Mouse (Mus musculus): Measurements from ENCODE around the gene Mgst2.

Mgst2 gene

DNA sequence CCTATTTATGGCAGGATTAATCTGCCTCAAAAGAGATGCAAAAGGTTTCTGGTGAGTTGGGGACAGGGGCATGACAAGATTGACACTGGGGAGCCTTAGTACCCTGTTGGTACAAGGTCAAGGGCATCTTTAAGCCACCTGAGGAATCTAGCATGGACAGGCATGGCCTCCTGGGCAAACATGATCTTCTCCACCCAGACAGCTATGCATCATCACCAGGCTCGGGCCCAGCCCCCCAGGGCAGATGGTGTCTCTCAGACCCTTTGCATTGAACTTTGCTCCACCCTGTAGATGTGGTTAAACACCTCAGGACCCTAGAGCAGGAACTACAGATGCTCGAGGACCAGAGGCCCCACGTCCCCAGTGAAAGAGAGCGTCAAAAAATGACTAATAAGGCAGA is at the start of gene Mgst2:
TSS of gene Mgst2 (plus strand) at position 301 of the 400 bp plus-strand sequence.
- peak in 1 of 2 experiments; percentile 32 for DNase-seq (ENCODE audit: inconsistent age in 2 of 2, low spot score in 1 of 2)

- peak; percentile 88 to 93 for DNase-seq (ENCODE audit: inconsistent age in 2 of 2, low spot score in 1 of 2)
Measured at GRCm38 (mm10) chr3:51611972-51612371, 48.2 kb upstream of the Mgst2 start.

GRCm38 (mm10) chr3:51612398-51613356 is 47.5 kb upstream of the Mgst2 start:
- DNase-seq (ENCODE audit: inconsistent age in 2 of 2, low spot score in 1 of 2) = peak in 1 of 2 experiments; percentile 37

DNA sequence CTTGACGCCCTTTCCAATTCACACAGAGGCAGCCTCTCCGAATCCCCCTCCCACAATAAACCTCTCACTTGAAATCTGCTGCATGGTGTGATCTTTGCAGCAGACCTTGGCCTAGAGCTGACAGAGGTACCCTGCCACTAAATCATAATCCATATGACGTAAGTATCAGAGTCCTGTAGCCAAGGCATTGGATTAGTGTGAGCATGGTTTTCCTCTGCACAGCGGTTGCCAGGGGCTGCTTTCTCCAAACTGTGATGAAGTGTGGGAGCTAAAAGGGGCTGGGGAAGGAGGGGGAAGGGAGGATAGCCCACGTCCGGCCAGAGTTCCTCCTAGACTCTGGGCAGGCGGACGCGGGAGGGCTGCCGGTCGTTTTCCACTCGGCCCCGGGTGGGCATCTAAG is 45.9 kb upstream of the Mgst2 start:
- DNase-seq (ENCODE audit: inconsistent age in 2 of 2, low spot score in 1 of 2) = peak in 1 of 2 experiments; percentile 32

- DNase-seq (ENCODE audit: inconsistent age in 2 of 2, low spot score in 1 of 2) = no peak
Measured at GRCm38 (mm10) chr3:51623956-51624355, 36.2 kb upstream of the Mgst2 start.

GRCm38 (mm10) chr3:51627741-51628140 is 32.4 kb upstream of the Mgst2 start:
- DNase-seq (ENCODE audit: inconsistent age in 2 of 2, low spot score in 1 of 2) = peak; percentile 71 to 89

DNA sequence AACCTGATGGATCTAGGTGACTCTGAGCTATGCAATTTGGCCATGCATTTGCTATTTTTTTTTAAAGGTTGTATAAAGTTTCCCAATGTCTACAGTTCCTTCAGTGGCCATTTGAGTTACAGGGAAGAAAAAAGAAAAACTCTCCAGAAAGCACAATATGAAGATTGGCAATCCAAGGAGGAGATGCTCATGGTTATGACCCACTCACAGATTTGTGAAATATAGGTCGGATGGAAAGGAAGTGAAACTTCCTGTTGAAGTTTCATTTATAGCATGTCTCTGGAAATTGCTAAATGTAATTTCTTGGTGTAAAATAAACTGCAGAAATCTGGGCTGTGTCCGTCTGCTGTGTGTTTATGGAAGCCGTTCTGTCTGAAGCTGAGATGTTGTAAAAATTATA is 31.2 kb upstream of the Mgst2 start:
- no peak for DNase-seq (ENCODE audit: inconsistent age in 2 of 2, low spot score in 1 of 2)

DNA sequence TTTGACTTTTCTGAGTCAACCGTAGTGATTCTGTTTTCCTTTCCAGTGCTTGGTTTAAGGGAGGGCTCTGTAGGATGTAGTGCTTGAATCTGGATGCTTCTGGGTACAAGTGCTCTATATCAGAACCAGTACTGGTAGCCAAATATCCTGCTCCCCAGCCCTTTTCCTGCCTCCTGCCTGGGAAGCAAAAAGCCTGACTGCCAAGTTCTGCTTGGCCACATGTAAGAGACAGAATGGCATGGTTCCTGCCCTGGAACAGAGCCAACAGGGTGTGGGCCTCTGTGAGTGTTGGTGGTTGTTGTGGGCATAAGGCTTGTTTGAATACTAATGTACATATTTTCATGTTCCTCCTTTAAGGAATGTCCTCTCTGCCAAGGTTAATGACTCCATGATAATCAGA is 29.4 kb upstream of the Mgst2 start:
- DNase-seq (ENCODE audit: inconsistent age in 2 of 2, low spot score in 1 of 2) = no peak

DNA sequence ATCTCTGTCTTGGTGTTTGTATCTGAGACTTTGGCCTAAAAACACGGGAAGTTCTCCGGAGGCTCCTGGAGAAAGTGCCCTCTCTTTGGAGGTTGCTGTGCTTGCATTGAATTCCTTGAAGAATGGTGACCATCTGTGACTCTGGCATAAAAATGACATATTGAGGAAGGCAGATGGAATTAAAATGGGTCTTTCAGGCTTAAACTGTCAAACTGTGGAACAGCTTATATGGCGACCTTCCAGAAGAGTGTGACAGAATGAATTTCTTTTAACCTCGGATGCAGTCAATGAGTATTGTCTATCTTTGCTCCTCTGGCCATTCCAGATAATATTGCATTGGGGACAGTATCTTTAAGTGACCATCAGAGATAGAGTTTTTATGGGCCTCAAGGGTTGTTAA is 28.2 kb upstream of the Mgst2 start:
- no peak for DNase-seq (ENCODE audit: inconsistent age in 2 of 2, low spot score in 1 of 2)

DNA sequence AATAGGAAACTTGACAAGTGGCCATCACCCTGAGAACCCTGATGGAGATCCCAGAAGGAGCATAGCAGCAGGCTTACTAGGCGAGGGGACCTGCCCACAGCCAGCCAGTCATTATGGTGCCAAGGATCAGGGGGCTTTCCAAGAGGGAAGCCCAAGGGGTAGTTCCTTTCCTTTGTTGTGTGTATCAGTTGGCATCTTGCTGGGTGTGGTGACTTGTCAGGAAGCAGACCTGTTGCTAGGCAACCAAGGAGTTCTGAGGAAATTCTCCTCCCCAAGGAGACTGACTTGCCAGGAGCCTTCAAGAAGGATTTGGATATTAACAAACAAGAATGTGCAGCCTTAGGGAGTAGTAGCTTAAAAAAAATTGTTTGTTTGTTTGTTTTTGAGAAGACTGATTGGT is 25.7 kb upstream of the Mgst2 start:
- DNase-seq (ENCODE audit: inconsistent age in 2 of 2, low spot score in 1 of 2) = peak in 1 of 2 experiments; percentile 43

- DNase-seq (ENCODE audit: inconsistent age in 2 of 2, low spot score in 1 of 2) = no peak
Measured at GRCm38 (mm10) chr3:51635960-51636359, 24.2 kb upstream of the Mgst2 start.

DNA sequence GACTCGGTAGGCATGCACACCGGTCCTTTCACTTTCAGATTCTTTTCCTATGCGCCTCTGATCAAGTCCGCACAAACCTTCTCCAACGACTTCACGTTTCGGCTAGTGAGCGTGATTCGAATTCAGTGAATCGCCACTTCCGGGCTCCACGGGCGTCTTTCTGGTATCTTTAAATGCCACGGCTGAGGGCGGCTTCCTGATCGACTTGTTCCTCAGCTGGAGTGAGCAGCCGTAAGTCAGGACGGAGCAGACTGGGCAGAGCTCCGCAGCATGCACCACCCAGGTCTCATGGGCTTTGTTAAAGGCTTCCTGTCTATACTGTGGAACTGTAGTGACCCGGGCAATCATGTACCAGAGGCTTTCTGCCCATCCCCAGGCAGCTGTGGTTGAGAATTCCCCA is 23.5 kb upstream of the Mgst2 start:
- peak in 1 of 2 experiments; percentile 35 for DNase-seq (ENCODE audit: inconsistent age in 2 of 2, low spot score in 1 of 2)

DNA sequence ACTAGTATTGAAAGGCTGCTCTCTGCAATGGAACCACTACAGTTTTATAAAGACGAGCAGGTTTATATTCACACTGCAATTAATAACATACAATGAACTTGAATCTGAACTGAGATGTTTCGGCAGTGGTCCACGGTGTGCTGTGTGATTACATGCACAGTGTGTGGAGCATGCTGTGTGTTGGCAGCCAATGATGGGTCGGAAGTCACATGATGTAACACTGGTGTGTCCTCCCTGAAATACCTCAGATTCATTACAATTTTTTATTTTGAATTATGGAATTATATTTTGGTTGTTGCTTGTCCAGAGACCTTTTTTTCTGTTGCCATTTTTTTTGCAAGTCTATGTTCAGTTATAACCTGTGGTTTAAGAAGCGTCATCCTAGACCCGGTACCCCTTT is 22.8 kb upstream of the Mgst2 start:
- DNase-seq (ENCODE audit: inconsistent age in 2 of 2, low spot score in 1 of 2) = no peak

DNA sequence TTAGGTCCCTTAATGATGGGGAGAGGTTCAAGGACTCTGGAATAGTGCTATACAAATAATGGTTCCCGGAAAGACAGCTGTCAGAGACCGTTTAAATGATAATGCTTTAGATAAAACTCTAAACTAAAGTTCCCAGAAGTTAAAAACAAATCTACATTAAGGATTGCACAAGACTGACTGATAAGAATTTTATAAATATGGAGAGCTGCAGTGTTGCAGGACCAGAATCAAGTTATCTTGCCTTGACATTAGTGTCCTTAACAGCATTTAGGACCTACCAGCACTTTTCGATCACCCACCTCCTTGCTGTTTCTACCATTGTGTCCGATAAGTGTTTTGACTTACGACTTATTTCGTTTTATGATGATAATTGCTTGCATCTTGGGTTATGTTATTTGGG is 21.9 kb upstream of the Mgst2 start:
- DNase-seq (ENCODE audit: inconsistent age in 2 of 2, low spot score in 1 of 2) = no peak

DNA sequence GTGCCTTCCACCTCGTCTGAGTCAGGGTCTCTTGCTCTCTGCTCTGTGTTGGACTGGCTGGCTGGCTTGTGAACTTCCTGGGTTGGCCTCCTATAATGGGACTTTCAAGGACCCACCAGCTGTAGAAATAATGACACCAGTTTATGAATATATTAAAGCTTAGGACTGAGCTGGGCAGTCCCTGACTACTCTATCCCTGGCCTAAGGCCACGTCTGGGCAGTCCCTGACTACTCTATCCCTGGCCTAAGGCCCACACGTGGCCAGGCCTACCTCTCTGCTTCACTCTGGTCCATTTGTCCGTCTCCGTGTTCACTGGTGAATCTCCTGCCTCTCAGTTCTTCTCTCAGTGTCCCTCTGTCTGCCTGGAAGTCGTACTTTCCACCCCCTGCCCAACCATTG is 14.7 kb upstream of the Mgst2 start:
- no peak for DNase-seq (ENCODE audit: inconsistent age in 2 of 2, low spot score in 1 of 2)

DNA sequence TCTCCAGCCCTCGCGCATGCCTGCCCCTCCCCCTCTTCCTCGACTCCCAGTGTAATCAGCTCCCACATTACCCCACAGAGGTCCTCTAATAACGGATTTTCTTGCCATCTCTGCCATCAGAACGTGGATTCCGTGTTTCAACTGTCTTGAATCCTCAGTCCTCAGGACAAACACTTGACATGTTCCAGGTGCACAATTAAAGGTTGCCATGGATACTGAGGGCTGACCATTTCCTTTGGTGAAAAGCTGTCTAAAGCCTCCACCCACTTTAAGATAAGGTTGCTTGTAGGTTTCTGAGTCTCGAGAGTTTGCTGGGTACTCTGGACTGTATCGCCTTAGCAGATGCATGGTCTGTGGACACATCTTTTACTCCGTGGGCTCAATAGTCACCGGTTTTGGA is 13.9 kb upstream of the Mgst2 start:
- no peak for DNase-seq (ENCODE audit: inconsistent age in 2 of 2, low spot score in 1 of 2)

DNA sequence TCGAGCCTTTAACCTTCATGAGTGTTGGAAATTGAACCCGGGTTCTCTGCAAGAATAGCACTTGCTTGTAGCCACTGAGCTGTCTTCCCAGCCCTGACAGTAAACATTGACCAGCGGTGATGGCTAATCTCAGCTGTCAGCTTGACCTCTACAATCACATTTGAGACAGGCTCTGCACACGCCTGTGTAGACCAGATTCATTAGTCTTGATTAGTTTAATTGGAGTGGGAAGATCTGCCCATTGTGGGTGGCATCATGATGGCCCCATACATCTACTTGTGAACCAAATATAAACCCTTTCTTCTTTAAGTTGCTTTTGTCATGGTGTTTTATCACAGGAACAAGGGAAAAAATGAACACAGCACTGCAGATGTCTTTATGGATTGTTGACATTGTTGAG is 12.8 kb upstream of the Mgst2 start:
- no peak for DNase-seq (ENCODE audit: inconsistent age in 2 of 2, low spot score in 1 of 2)

DNA sequence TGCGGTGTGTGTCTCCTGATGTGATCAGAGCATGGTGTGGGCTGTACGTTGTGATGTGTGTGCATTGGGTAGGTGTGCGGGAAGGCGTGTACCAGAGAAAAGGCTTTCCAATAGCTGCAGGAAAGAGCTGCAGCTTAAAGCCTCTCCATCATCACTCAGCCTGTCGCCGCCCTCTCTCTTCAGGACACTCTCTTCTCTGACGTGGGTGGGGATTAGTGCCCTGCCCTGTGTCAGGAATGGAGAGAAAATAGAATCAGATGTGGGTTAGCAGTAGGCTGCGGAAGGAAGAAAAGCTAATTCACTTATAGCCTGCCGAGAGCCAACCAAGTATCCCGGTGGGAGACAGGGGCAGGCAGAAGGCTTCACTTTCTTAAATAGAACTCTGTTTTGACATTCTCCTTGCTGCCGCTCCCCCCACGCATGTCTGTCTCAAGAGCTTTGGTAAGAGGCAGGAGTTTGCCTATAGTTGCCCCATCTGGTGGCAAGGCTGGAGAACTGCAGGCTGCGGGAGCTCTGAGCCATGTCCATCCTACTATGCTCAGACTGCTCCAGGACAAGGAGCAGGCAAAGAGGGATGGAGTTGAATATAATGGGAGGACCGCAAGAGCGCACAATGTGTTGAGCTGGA is 12.0 kb upstream of the Mgst2 start:
- peak; percentile 82 to 93 for DNase-seq (ENCODE audit: inconsistent age in 2 of 2, low spot score in 1 of 2)

DNA sequence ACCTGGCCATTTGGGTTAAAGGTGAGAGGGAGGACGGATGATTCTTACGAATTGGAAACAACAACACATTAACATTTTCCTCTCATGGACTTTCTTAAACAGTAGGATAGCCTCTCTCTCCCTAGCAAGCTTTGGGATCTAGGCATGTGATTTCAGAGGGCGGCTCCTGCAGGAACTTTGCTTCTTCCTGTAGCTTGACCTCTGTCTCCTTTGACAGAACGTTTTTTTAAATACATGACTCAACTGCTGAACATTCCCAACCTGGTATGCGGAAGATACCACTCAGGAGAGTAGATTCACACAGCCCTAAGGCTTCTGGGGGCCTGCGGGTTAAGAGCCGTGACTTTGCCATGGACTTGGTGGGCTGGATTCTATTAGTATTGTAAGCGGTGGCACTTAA is 10.7 kb upstream of the Mgst2 start:
- peak in 1 of 2 experiments; percentile 44 for DNase-seq (ENCODE audit: inconsistent age in 2 of 2, low spot score in 1 of 2)

DNA sequence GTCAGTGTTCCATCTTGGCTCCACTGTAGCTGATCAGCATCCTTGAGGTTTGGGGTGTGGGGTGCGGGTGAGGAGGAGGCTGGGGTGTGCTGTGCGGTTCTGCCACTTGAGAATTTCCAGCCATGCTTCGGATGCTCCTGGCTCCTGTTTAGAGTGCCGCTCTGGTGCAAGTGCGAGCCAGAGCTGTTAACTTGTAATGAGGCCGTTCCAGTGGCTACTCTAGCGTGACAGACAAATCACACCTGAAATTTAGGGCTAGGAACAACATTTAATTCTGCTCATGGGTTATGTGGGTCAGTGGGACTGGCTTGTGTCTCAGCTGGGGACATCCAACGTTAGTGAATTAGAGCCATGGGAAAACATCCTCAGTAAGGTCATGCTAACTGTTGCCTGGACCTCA is 10.2 kb upstream of the Mgst2 start:
- no peak for DNase-seq (ENCODE audit: inconsistent age in 2 of 2, low spot score in 1 of 2)

- DNase-seq (ENCODE audit: inconsistent age in 2 of 2, low spot score in 1 of 2) = no peak
Measured at GRCm38 (mm10) chr3:51651149-51651548, 9.0 kb upstream of the Mgst2 start.

DNA sequence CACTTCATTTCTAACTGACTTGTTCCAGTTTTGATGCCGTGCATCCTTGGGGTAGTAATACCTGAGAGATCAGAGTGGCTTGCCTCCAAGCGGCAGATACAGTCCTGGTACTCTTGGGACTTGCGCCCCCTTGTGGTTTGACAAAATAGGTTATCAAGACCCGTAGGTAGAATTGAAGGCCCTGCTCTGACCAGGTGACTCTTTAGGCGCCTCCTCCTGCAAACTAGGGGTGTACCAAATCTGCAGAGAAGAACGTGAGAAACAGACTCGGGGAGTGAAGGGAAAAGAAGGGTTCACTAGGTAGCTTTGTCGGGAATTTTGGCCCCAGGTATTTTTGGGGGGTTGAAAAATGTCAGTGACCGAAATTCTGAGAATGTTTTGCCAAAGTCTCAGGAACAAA is 7.9 kb upstream of the Mgst2 start:
- peak; percentile 83 to 95 for DNase-seq (ENCODE audit: inconsistent age in 2 of 2, low spot score in 1 of 2)

Measured in adrenal gland, adult (tissue).